In genomic region chr5:111595438-111595837, GRCm38 (mm10) we compare ENCODE assay signal across 10 mouse cellular contexts.
DNase-seq lines count a peak whose midpoint lies in the region; ATAC-seq lines count a peak whose summit lies in the region.
"Had no signal": no experiment of that assay in that cellular context is flagged by ENCODE, and none has a peak within 500 bp of the region (broad histone marks: within the 10 kb centered on the region; RNA-seq: fewer than 3 reads in every experiment).

No protein-coding gene starts in this region.

- no peaks in the 10 kb centered on the region for H3K36me3 ChIP-seq in neural tube, embryonic 12.5 days
- H3K36me3 ChIP-seq in neural tube, embryonic 15.5 days = no peaks in the 10 kb centered on the region
- peaks cover 3% of the 10 kb centered on the region; the same call in 1 of the 2 replicates for H3K36me3 ChIP-seq in hindbrain, embryonic 10.5 days
- peaks cover 5% of the 10 kb centered on the region; the same call in 1 of the 2 replicates for H3K36me3 ChIP-seq in midbrain, embryonic 10.5 days
- no peaks in the 10 kb centered on the region for H3K36me3 ChIP-seq in intestine, embryonic 16.5 days (ENCODE audit: control insufficient read depth, insufficient read depth, low read length)
- H3K36me3 ChIP-seq: heart, embryonic 10.5 days had no signal

- no peak overlapping the region for H3K9ac ChIP-seq in neural tube, embryonic 12.5 days
- no peak overlapping the region for H3K9ac ChIP-seq in neural tube, embryonic 15.5 days (replicated peaks)
- no peak overlapping the region for H3K9ac ChIP-seq in intestine, embryonic 16.5 days (ENCODE audit: low read depth, low read length)

- H3K4me3 ChIP-seq in neural tube, embryonic 12.5 days = no peak overlapping the region
- no peak overlapping the region for H3K4me3 ChIP-seq in neural tube, embryonic 15.5 days (replicated peaks)
- H3K4me3 ChIP-seq in hindbrain, embryonic 10.5 days = peak overlapping the region; percentile 7; the same call in 1 of the 2 replicates
- H3K4me3 ChIP-seq in midbrain, embryonic 10.5 days = no peak overlapping the region
- no peak overlapping the region for H3K4me3 ChIP-seq in intestine, embryonic 16.5 days (ENCODE audit: low read length)
- H3K4me3 ChIP-seq: heart, embryonic 10.5 days had no signal

- peak; percentile 69 for DNase-seq in hindbrain, embryonic 10.5 days (ENCODE audit: low spot score)
- DNase-seq in midbrain, embryonic 10.5 days (ENCODE audit: low spot score) = peak; percentile 70
- DNase-seq in urinary bladder, postnatal 36 days (ENCODE audit: low spot score in 2 of 2) = no peak
- DNase-seq: cerebellum, adult 9-11 months had no signal

- H3K4me2 ChIP-seq in neural tube, embryonic 12.5 days (replicated peaks) = no peak overlapping the region
- H3K4me2 ChIP-seq in neural tube, embryonic 15.5 days = no peak overlapping the region
- H3K4me2 ChIP-seq in intestine, embryonic 16.5 days (ENCODE audit: low read depth, low read length) = no peak overlapping the region

- peaks cover 57% of the 10 kb centered on the region for H3K4me1 ChIP-seq in neural tube, embryonic 12.5 days
- H3K4me1 ChIP-seq in neural tube, embryonic 15.5 days = peaks cover 21% of the 10 kb centered on the region
- peaks cover 90% of the 10 kb centered on the region for H3K4me1 ChIP-seq in hindbrain, embryonic 10.5 days (replicated peaks)
- H3K4me1 ChIP-seq in midbrain, embryonic 10.5 days = peaks cover 89% of the 10 kb centered on the region
- H3K4me1 ChIP-seq in intestine, embryonic 16.5 days (ENCODE audit: control insufficient read depth, insufficient read depth, low read length) = peaks cover 3% of the 10 kb centered on the region

- H3K9me3 ChIP-seq in neural tube, embryonic 12.5 days = no peaks in the 10 kb centered on the region
- H3K9me3 ChIP-seq in neural tube, embryonic 15.5 days (replicated peaks) = no peaks in the 10 kb centered on the region
- no peaks in the 10 kb centered on the region for H3K9me3 ChIP-seq in hindbrain, embryonic 10.5 days
- 0 out of 2 replicates have a peak, but pooled peaks cover 4% of the 10 kb centered on the region for H3K9me3 ChIP-seq in midbrain, embryonic 10.5 days (replicated peaks)
- H3K9me3 ChIP-seq in intestine, embryonic 16.5 days (ENCODE audit: control insufficient read depth, low read length) = no peaks in the 10 kb centered on the region
- H3K9me3 ChIP-seq: heart, embryonic 10.5 days had no signal

- H3K27me3 ChIP-seq in neural tube, embryonic 12.5 days (replicated peaks) = no peaks in the 10 kb centered on the region
- no peaks in the 10 kb centered on the region for H3K27me3 ChIP-seq in neural tube, embryonic 15.5 days (replicated peaks)
- H3K27me3 ChIP-seq in hindbrain, embryonic 10.5 days (ENCODE audit: insufficient read depth, poor library complexity, severe bottlenecking) = no peaks in the 10 kb centered on the region
- no peaks in the 10 kb centered on the region for H3K27me3 ChIP-seq in midbrain, embryonic 10.5 days (ENCODE audit: low read depth, poor library complexity, severe bottlenecking)
- no peaks in the 10 kb centered on the region for H3K27me3 ChIP-seq in intestine, embryonic 16.5 days (replicated peaks; ENCODE audit: control insufficient read depth, insufficient read depth, low read length)
- H3K27me3 ChIP-seq: CH12.LX had no signal

- peak; percentile 70 for ATAC-seq in neural tube, embryonic 12.5 days (ENCODE audit: low FRiP score, low read depth)
- no peak for ATAC-seq in neural tube, embryonic 15.5 days (ENCODE audit: low FRiP score)
- no peak for ATAC-seq in intestine, embryonic 16.5 days
- no peak for ATAC-seq in inflammation-experienced regulatory T-cells, adult 6 months

- WGBS in neural tube, embryonic 12.5 days = 31% methylated on average over 12 of the region's 12 CpGs
- WGBS in neural tube, embryonic 15.5 days = 17% methylated on average over 12 of the region's 12 CpGs
- WGBS in hindbrain, embryonic 10.5 days = 41% methylated on average over 12 of the region's 12 CpGs
- 24% methylated on average over 12 of the region's 12 CpGs for WGBS in midbrain, embryonic 10.5 days
- WGBS in intestine, embryonic 16.5 days = 60% methylated on average over 12 of the region's 12 CpGs

- no peak overlapping the region for H3K27ac ChIP-seq in neural tube, embryonic 12.5 days
- H3K27ac ChIP-seq in neural tube, embryonic 15.5 days (replicated peaks) = no peak overlapping the region
- H3K27ac ChIP-seq in hindbrain, embryonic 10.5 days = peak overlapping the region; percentile 88
- peak overlapping the region; percentile 89 for H3K27ac ChIP-seq in midbrain, embryonic 10.5 days (replicated peaks)
- no peak overlapping the region for H3K27ac ChIP-seq in intestine, embryonic 16.5 days (ENCODE audit: low read length)
- H3K27ac ChIP-seq: heart, embryonic 10.5 days had no signal

Comparison
In these comparisons a context has a peak if more than half of its experiments do, and no peak if none do; other contexts are left out.
1. H3K27ac ChIP-seq: peak in hindbrain, embryonic 10.5 days (single experiment) and midbrain, embryonic 10.5 days (single experiment); none in neural tube, embryonic 12.5 days (single experiment), neural tube, embryonic 15.5 days (single experiment) and intestine, embryonic 16.5 days (single experiment).
2. DNase-seq: peak in hindbrain, embryonic 10.5 days (single experiment) and midbrain, embryonic 10.5 days (single experiment); none in urinary bladder, postnatal 36 days (0 of 2).